Mouse (Mus musculus): Measurements from ENCODE around the gene Cacna1c.

- TF ChIP-seq CTCF (conservative IDR thresholded peaks at IDR 0.05; ENCODE audit: low read length) (no peak), NANOG (IDR thresholded peaks at IDR 0.05; ENCODE audit: borderline replicate concordance, low read length) (no peak)
Observed at GRCm38 (mm10) chr6:119062695-119063094, 133.5 kb downstream of the Cacna1c start.
